Mouse (Mus musculus) embryo, embryonic 10 days (tissue): Measurements from ENCODE around the gene Slk.

ENCODE experiments used
- DNase-seq: peaks from one replicate; pipeline ENCODE4 v3.0.0-alpha.2; 2015; ENCODE audit warnings: low spot score

Slk gene

GRCm38 (mm10) chr19:47652255-47652654 is 72.8 kb downstream of the Slk start:
- DNase-seq: no peak

GRCm38 (mm10) chr19:47653173-47653572 is 73.7 kb downstream of the Slk start:
- no peak for DNase-seq

- no peak for DNase-seq
Measured at GRCm38 (mm10) chr19:47654896-47655295, 75.4 kb downstream of the Slk start.

- peak; percentile 79 for DNase-seq
Measured at GRCm38 (mm10) chr19:47658914-47659535, 79.5 kb downstream of the Slk start.

GRCm38 (mm10) chr19:47659765-47660408 is 80.4 kb downstream of the Slk start:
- DNase-seq: no peak

- DNase-seq: no peak
Measured at GRCm38 (mm10) chr19:47667601-47668000, 88.1 kb downstream of the Slk start.

GRCm38 (mm10) chr19:47668399-47668798 is 88.9 kb downstream of the Slk start:
- DNase-seq: no peak

- peak; percentile 60 for DNase-seq
Measured at GRCm38 (mm10) chr19:47674419-47674818, 94.9 kb downstream of the Slk start.

- DNase-seq: no peak
Measured at GRCm38 (mm10) chr19:47678675-47679074, 99.2 kb downstream of the Slk start.

GRCm38 (mm10) chr19:47689592-47689991 is 110.1 kb downstream of the Slk start:
- DNase-seq: no peak

GRCm38 (mm10) chr19:47691994-47692393 is 112.5 kb downstream of the Slk start, which contains the start of gene Col17a1:
TSS of gene Col17a1 (minus strand) at chr19:47692094.
- DNase-seq: no peak
